Mouse (Mus musculus) liver, embryonic 11.5 days (tissue): Measurements from ENCODE around the gene Ubqln3. TPM values are rescaled to one million over a fixed set of nuclear protein-coding genes. Genes with fewer than 3 reads are reported as not detected.

ENCODE experiments used
- ATAC-seq: fragments of 200-750 bp; cut with Nextera tagmentation; replicated peaks from 2 replicates; pipeline ENCODE4 v1.8.0; 2017; ENCODE audit warnings: moderate number of reproducible peaks, mild to moderate bottlenecking, moderate TSS enrichment, moderate library complexity; ENCODE audit not compliant: low FRiP score
- DNase-seq: peaks from one replicate; pipeline ENCODE4 v3.0.0-alpha.2; 2017; ENCODE audit warnings: low spot score
- H3K27ac ChIP-seq: fragments of 300-500 bp; sonication (generic); 2 replicates; pipeline ENCODE4 v1.5.1; 2014; ENCODE audit warnings: mild to moderate bottlenecking, low read depth, low read length, control low read depth
- H3K27me3 ChIP-seq: fragments of 300-500 bp; sonication (generic); replicated peaks from 2 replicates; pipeline ENCODE4 v1.6.1; 2014; ENCODE audit warnings: low read length, mixed read lengths; ENCODE audit not compliant: control insufficient read depth, insufficient read depth
- H3K36me3 ChIP-seq: fragments of 300-500 bp; sonication (generic); 2 replicates; pipeline ENCODE4 v1.6.1; 2014; ENCODE audit warnings: mild to moderate bottlenecking, low read length, moderate library complexity, mixed read lengths; ENCODE audit not compliant: control insufficient read depth, insufficient read depth
- H3K4me1 ChIP-seq: fragments of 300-500 bp; sonication (generic); replicated peaks from 2 replicates; pipeline ENCODE4 v1.6.1; 2014; ENCODE audit warnings: low read length, mixed read lengths; ENCODE audit not compliant: control insufficient read depth, insufficient read depth
- H3K4me2 ChIP-seq: fragments of 300-500 bp; sonication (generic); 2 replicates; pipeline ENCODE4 v1.6.1; 2014; ENCODE audit warnings: mild to moderate bottlenecking, control low read depth, moderate library complexity
- H3K4me3 ChIP-seq: fragments of 300-500 bp; sonication (generic); 2 replicates; pipeline ENCODE4 v1.5.1; 2014; ENCODE audit warnings: low read depth, low read length, control low read depth
- H3K9ac ChIP-seq: fragments of 300-500 bp; sonication (generic); 2 replicates; pipeline ENCODE4 v1.6.1; 2014; ENCODE audit warnings: low read depth, low read length, control low read depth
- H3K9me3 ChIP-seq: fragments of 300-500 bp; sonication (generic); 2 replicates; pipeline ENCODE4 v1.6.1; 2016; ENCODE audit warnings: low read length, inconsistent platforms, mixed read lengths; ENCODE audit not compliant: control insufficient read depth
- WGBS: fragments of 180-500 bp; shearing (Covaris S2); extraction: QIAGEN DNeasy Blood & Tissue Kit; methylation state at CpG from one replicate; pipeline ENCODE4 v1.1.7; 2014; 5-methylcytosine and 5-hydroxymethylcytosine counted together
- polyA plus RNA-seq: library from polyadenylated mRNA; unstranded; fragments of >200 nt; fragmentation: Nextera tagmentation; extraction: Ambion mirVana; gene quantifications from 2 replicates; pipeline ENCODE4 v1.2.1, GENCODE M21; 2014

Ubqln3 gene
- polyA plus RNA-seq, 1 experiment from 2014 or later, result not detected

- ATAC-seq, result no peak
- Histone ChIP-seq H3K4me2 (no peak within 1 kb of the TSS), H3K9me3 (no peaks in the 10 kb centered on the region), H3K36me3 (no peaks in the 10 kb centered on the region), H3K4me3 (no peak within 1 kb of the TSS), H3K27ac (no peak within 1 kb of the TSS), H3K9ac (no peak within 1 kb of the TSS), H3K27me3 (no peaks in the 10 kb centered on the region), H3K4me1 (no peaks in the 10 kb centered on the region)
- WGBS, result 81% methylated on average over 5 of the region's 5 CpGs
- no peak for DNase-seq
Measured at GRCm38 (mm10) chr7:104137305-104137704, 5.8 kb downstream of the Ubqln3 start, which contains the start of gene Olfr643. Gene Olfr643 (minus strand): TSS chr7:104137405.

GRCm38 (mm10) chr7:104129726-104130125 is 13.4 kb downstream of the Ubqln3 start, which contains the start of gene Ubqln5:
Gene Ubqln5 (minus strand): TSS chr7:104129826.
- H3K9me3 ChIP-seq, result no peaks in the 10 kb centered on the region
- H3K9ac ChIP-seq, result no peak within 1 kb of the TSS
- WGBS, result 87% methylated on average over 5 of the region's 5 CpGs
- H3K4me2 ChIP-seq, result no peak within 1 kb of the TSS
- no peaks in the 10 kb centered on the region for H3K27me3 ChIP-seq
- ATAC-seq, result no peak
- H3K36me3 ChIP-seq, result no peaks in the 10 kb centered on the region
- DNase-seq, result no peak
- no peak within 1 kb of the TSS for H3K27ac ChIP-seq
- no peaks in the 10 kb centered on the region for H3K4me1 ChIP-seq
- H3K4me3 ChIP-seq, result no peak within 1 kb of the TSS

- Histone ChIP-seq H3K4me2 (no peak within 1 kb of the TSS), H3K9ac (no peak within 1 kb of the TSS), H3K36me3 (no peaks in the 10 kb centered on the region), H3K27me3 (no peaks in the 10 kb centered on the region), H3K9me3 (no peaks in the 10 kb centered on the region), H3K27ac (no peak within 1 kb of the TSS), H3K4me3 (no peak within 1 kb of the TSS), H3K4me1 (no peaks in the 10 kb centered on the region)
- no peak for ATAC-seq
- no peak for DNase-seq
Measured at GRCm38 (mm10) chr7:104104757-104104972, 38.4 kb downstream of the Ubqln3 start, which contains the start of gene Olfr646. Gene Olfr646 (plus strand): TSS chr7:104104873.

GRCm38 (mm10) chr7:104103913-104104756 is 38.9 kb downstream of the Ubqln3 start:
- Histone ChIP-seq H3K4me1 (no peaks in the 10 kb centered on the region), H3K36me3 (no peaks in the 10 kb centered on the region), H3K4me3 (no peak overlapping the region), H3K4me2 (no peak overlapping the region), H3K27ac (no peak overlapping the region), H3K27me3 (no peaks in the 10 kb centered on the region), H3K9me3 (no peaks in the 10 kb centered on the region), H3K9ac (no peak overlapping the region)
- peak; percentile 87 for ATAC-seq
- WGBS, result 45% methylated on average over 4 of the region's 4 CpGs
- no peak for DNase-seq

Other genes starting within 250 kb of the Ubqln3 start
- gene Olfr64, start 248.8 kb downstream of the Ubqln3 start, polyA plus RNA-seq, result not detected in 2 replicates
- not detected in 2 replicates for gene Olfr65, start 239.8 kb downstream of the Ubqln3 start, polyA plus RNA-seq
- not detected in 2 replicates for gene Olfr631, start 214.5 kb downstream of the Ubqln3 start, polyA plus RNA-seq
- 0.12 TPM in 1 of 2 replicates, not detected in the other for gene Olfr632, start 208.9 kb downstream of the Ubqln3 start, polyA plus RNA-seq
- gene Olfr633, start 198.8 kb downstream of the Ubqln3 start, polyA plus RNA-seq, result not detected in 2 replicates
- not detected in 2 replicates for gene Olfr635, start 172.1 kb downstream of the Ubqln3 start, polyA plus RNA-seq
- not detected in 2 replicates for gene Olfr638, start 144.5 kb downstream of the Ubqln3 start, polyA plus RNA-seq
- not detected in 2 replicates for gene Olfr639, start 126.0 kb downstream of the Ubqln3 start, polyA plus RNA-seq
- gene Olfr640, start 117.7 kb downstream of the Ubqln3 start, polyA plus RNA-seq, result not detected in 2 replicates
- gene Olfr641, start 107.8 kb downstream of the Ubqln3 start, polyA plus RNA-seq, result not detected in 2 replicates
- gene Olfr642, start 90.6 kb downstream of the Ubqln3 start, polyA plus RNA-seq, result not detected in 2 replicates
- gene 4930516K23Rik, start 81.8 kb downstream of the Ubqln3 start, polyA plus RNA-seq, result not detected in 2 replicates
- gene Olfr644, start 71.4 kb downstream of the Ubqln3 start, polyA plus RNA-seq, result not detected in 2 replicates
- not detected in 2 replicates for gene Olfr645, start 57.8 kb downstream of the Ubqln3 start, polyA plus RNA-seq
- not detected in 2 replicates for gene Olfr646, start 38.4 kb downstream of the Ubqln3 start, polyA plus RNA-seq
- not detected in 2 replicates for gene Ubqln5, start 13.5 kb downstream of the Ubqln3 start, polyA plus RNA-seq
- not detected in 2 replicates for gene Olfr643, start 5.9 kb downstream of the Ubqln3 start, polyA plus RNA-seq
- not detected in 2 replicates for gene Ubqlnl, start 7.3 kb upstream of the Ubqln3 start, polyA plus RNA-seq
- gene Olfm5, start 21.6 kb upstream of the Ubqln3 start, polyA plus RNA-seq, result not detected in 2 replicates
- gene Olfr648, start 40.1 kb upstream of the Ubqln3 start, polyA plus RNA-seq, result 0.08 and 0.19 TPM in 2 replicates
- gene Olfr649, start 52.7 kb upstream of the Ubqln3 start, polyA plus RNA-seq, result not detected in 2 replicates
- 3.6 and 4.2 TPM in 2 replicates for gene Trim6, start 75.5 kb upstream of the Ubqln3 start, polyA plus RNA-seq
- 1.4 and 2.1 TPM in 2 replicates for gene Trim34a, start 101.2 kb upstream of the Ubqln3 start, polyA plus RNA-seq
- 0.47 and 0.52 TPM in 2 replicates for gene Trim5, start 144.8 kb upstream of the Ubqln3 start, polyA plus RNA-seq
- 3.8 and 5.7 TPM in 2 replicates for gene Trim12a, start 172.2 kb upstream of the Ubqln3 start, polyA plus RNA-seq
- 0.15 TPM in 1 of 2 replicates, not detected in the other for gene Trim34b, start 186.2 kb upstream of the Ubqln3 start, polyA plus RNA-seq
- 1.2 TPM in 2 replicates for gene Trim12c, start 210.1 kb upstream of the Ubqln3 start, polyA plus RNA-seq
- gene Trim30b, start 226.6 kb upstream of the Ubqln3 start, polyA plus RNA-seq, result 0.06 and 0.08 TPM in 2 replicates